Mouse (Mus musculus): Measurements from ENCODE around the gene Fgg. TPM values are rescaled to one million over a fixed set of nuclear protein-coding genes. Genes with fewer than 3 reads are reported as not detected.

Gene Fgg
- total RNA-seq (2014; fragmentation: Nextera tagmentation) (not detected in 2 replicates), total RNA-seq (2017) (0.06 and 0.11 TPM in 2 replicates), polyA plus RNA-seq (2012) (not detected in 2 replicates)

DNA sequence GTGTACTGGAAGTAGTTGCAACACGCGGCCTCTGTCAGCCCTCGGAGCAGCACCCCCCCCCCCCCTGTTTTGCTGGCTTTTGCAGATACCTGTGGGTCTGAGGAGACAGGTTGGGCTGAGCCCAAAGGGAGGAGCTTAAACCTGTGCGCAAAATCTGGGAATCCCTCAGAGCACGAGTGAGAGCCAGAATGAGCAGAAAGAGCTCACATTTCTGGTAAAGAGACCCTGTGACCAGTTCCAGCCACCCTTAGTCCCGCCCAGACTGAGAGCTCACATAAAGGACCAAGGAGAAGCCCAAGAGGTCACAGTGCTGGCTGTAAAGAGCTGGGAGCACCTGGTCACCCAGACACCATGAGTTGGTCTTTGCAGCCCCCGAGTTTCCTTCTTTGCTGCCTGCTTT lies at the start of gene Fgg:
Fgg (plus strand) TSS at position 168 of the 400 bp plus-strand sequence.
- H3K4me3 ChIP-seq (ENCODE audit: low read depth, low read length), result no peak within 1 kb of the TSS
- DNase-seq (ENCODE audit: low spot score) (no peak), ATAC-seq (ENCODE audit: extremely low read depth, insufficient number of reproducible peaks, low FRiP score, poor library complexity, severe bottlenecking) (no peak)
- no peaks in the 10 kb centered on the region for H3K9me3 ChIP-seq (replicated peaks)
- peaks cover 5% of the 10 kb centered on the region for H3K27me3 ChIP-seq (ENCODE audit: insufficient read depth, low read length)
- H3K36me3 ChIP-seq (replicated peaks), result no peaks in the 10 kb centered on the region
- TF ChIP-seq CTCF (IDR thresholded peaks at IDR 0.05; ENCODE audit: low read depth, low read length) (no peak), POLR2AphosphoS5 (IDR thresholded peaks at IDR 0.05; ENCODE audit: insufficient replicate concordance, low read depth, low read length) (no peak), GATA1 (IDR thresholded peaks at IDR 0.05; ENCODE audit: borderline replicate concordance, low read length) (no peak), TAL1 (conservative IDR thresholded peaks at IDR 0.05; ENCODE audit: low read depth, low read length) (no peak), GATA2 (IDR thresholded peaks at IDR 0.05; ENCODE audit: borderline replicate concordance, low read depth, low read length) (no peak)
- H3K4me1 ChIP-seq (ENCODE audit: insufficient read depth, low read depth, low read length), result no peaks in the 10 kb centered on the region

DNA sequence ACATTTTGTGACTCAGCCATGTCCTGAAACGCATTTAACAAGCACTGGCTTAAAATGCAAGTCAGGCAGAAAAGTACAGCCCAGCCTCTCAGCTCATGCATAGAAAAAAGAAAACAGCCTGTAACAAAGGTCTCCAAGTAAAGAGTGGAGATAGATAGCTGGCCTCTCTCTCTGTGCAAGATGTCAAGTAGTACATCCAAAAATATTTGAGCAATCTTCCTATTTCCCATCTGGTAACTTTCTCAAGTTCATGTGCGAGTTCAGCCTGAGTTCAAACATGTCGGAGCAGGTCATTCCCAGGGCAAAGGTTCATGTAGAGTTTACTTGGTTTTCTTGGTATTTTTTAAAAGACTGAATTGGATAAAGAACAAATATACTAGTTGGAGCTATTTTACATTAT lies 36.5 kb upstream of the Fgg start:
- DNase-seq (ENCODE audit: low spot score) (no peak), ATAC-seq (ENCODE audit: extremely low read depth, insufficient number of reproducible peaks, low FRiP score, poor library complexity, severe bottlenecking) (no peak)
- TF ChIP-seq POLR2AphosphoS5 (IDR thresholded peaks at IDR 0.05; ENCODE audit: insufficient replicate concordance, low read depth, low read length) (no peak), GATA2 (IDR thresholded peaks at IDR 0.05; ENCODE audit: borderline replicate concordance, low read depth, low read length) (no peak), CTCF (IDR thresholded peaks at IDR 0.05; ENCODE audit: low read depth, low read length) (no peak), GATA1 (IDR thresholded peaks at IDR 0.05; ENCODE audit: borderline replicate concordance, low read length) (no peak), TAL1 (conservative IDR thresholded peaks at IDR 0.05; ENCODE audit: low read depth, low read length) (no peak)

DNA sequence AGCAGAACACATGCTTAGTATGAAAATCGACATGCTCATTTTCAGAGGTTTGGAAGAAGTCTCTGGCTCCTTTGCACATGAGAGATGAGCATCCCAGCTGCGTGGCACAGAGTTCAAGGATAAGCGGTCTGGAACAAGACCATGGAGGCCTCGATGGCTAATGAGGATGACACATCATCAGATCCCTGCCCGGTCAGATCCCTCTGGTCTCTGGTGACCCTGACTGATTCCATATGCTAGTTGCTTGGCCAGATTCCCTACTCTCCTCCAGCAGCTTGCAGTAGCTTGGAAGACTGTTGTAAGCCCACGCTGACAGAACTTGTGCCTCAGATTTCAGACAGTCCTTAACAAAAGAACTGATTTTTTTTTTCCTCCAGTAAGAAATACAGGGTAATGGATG lies 26.7 kb upstream of the Fgg start:
- DNase-seq (ENCODE audit: low spot score) (no peak), ATAC-seq (ENCODE audit: extremely low read depth, insufficient number of reproducible peaks, low FRiP score, poor library complexity, severe bottlenecking) (no peak)

More for the DNA sequence above, 36.5 kb upstream of the Fgg start:
- no peaks in the 10 kb centered on the region for H3K4me1 ChIP-seq (ENCODE audit: insufficient read depth, low read depth, low read length)
- H3K27me3 ChIP-seq (ENCODE audit: insufficient read depth, low read length), result peaks cover 5% of the 10 kb centered on the region; the same call in 1 of the 2 replicates
- H3K36me3 ChIP-seq (replicated peaks), result no peaks in the 10 kb centered on the region
- no peaks in the 10 kb centered on the region for H3K9me3 ChIP-seq (replicated peaks)
- H3K4me3 ChIP-seq (ENCODE audit: low read depth, low read length), result no peak overlapping the region

DNA sequence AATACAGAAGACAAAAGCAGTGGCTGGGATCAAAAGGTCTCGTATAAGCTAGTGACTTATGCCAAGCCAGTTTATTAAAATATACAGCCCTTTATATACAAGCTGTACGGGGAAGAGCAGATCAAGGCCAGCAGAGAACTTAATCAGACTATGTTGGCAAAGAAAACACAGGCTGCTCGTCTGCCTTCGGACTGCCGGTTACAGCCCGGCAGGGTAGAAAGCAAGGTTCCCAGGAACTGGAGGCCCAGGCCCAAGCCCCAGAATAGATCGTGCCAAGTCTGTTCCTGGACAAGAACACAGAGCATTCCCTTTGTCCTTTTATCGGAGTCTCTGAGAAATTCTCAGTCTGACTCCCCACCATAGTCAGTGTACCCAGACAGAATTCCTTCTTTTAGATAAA lies 25.7 kb upstream of the Fgg start:
- Histone ChIP-seq H3K4me3 (ENCODE audit: low read depth, low read length) (no peak overlapping the region), H3K9me3 (replicated peaks) (no peaks in the 10 kb centered on the region), H3K27me3 (ENCODE audit: insufficient read depth, low read length) (peaks cover 2% of the 10 kb centered on the region; the same call in 1 of the 2 replicates), H3K36me3 (replicated peaks) (no peaks in the 10 kb centered on the region), H3K4me1 (ENCODE audit: insufficient read depth, low read depth, low read length) (no peaks in the 10 kb centered on the region)
- ATAC-seq (ENCODE audit: extremely low read depth, insufficient number of reproducible peaks, low FRiP score, poor library complexity, severe bottlenecking) (no peak), DNase-seq (ENCODE audit: low spot score) (no peak)
- TF ChIP-seq TAL1 (conservative IDR thresholded peaks at IDR 0.05; ENCODE audit: low read depth, low read length) (no peak), CTCF (IDR thresholded peaks at IDR 0.05; ENCODE audit: low read depth, low read length) (no peak), GATA2 (IDR thresholded peaks at IDR 0.05; ENCODE audit: borderline replicate concordance, low read depth, low read length) (no peak), GATA1 (IDR thresholded peaks at IDR 0.05; ENCODE audit: borderline replicate concordance, low read length) (no peak), POLR2AphosphoS5 (IDR thresholded peaks at IDR 0.05; ENCODE audit: insufficient replicate concordance, low read depth, low read length) (no peak)

More for the DNA sequence above, 26.7 kb upstream of the Fgg start:
- Histone ChIP-seq H3K4me3 (ENCODE audit: low read depth, low read length) (no peak overlapping the region), H3K9me3 (replicated peaks) (no peaks in the 10 kb centered on the region), H3K36me3 (replicated peaks) (no peaks in the 10 kb centered on the region), H3K4me1 (ENCODE audit: insufficient read depth, low read depth, low read length) (no peaks in the 10 kb centered on the region), H3K27me3 (ENCODE audit: insufficient read depth, low read length) (peaks cover 2% of the 10 kb centered on the region; the same call in 1 of the 2 replicates)
- no peak for TF ChIP-seq GATA1 (IDR thresholded peaks at IDR 0.05; ENCODE audit: borderline replicate concordance, low read length)
- no peak for TF ChIP-seq GATA2 (IDR thresholded peaks at IDR 0.05; ENCODE audit: borderline replicate concordance, low read depth, low read length)
- TF ChIP-seq POLR2AphosphoS5 (IDR thresholded peaks at IDR 0.05; ENCODE audit: insufficient replicate concordance, low read depth, low read length), result no peak
- no peak for TF ChIP-seq TAL1 (conservative IDR thresholded peaks at IDR 0.05; ENCODE audit: low read depth, low read length)
- no peak for TF ChIP-seq CTCF (IDR thresholded peaks at IDR 0.05; ENCODE audit: low read depth, low read length)

DNA sequence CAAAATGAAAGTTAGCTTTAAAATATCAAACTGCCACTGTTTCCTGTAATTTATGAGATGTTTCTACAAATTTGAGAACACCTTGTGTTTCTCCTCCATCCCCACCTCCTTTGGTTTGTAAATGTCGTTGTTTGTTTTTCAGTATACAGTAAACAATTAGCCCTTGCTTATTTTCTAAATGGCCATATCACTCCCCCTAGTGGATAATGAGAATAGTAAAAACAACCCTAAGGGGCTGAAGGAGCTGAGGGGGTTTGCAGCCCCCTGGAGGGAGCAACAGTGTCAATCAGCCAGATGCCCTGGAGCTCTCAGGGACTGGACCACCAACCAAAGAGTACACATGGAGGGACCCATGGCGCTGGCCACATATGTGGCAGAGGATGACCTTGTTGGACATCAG lies 22.7 kb upstream of the Fgg start:
- TF ChIP-seq GATA1 (IDR thresholded peaks at IDR 0.05; ENCODE audit: borderline replicate concordance, low read length) (no peak), POLR2AphosphoS5 (IDR thresholded peaks at IDR 0.05; ENCODE audit: insufficient replicate concordance, low read depth, low read length) (no peak), CTCF (IDR thresholded peaks at IDR 0.05; ENCODE audit: low read depth, low read length) (no peak), TAL1 (conservative IDR thresholded peaks at IDR 0.05; ENCODE audit: low read depth, low read length) (no peak)
- H3K4me1 ChIP-seq (ENCODE audit: insufficient read depth, low read depth, low read length), result no peaks in the 10 kb centered on the region
- no peak for ATAC-seq (ENCODE audit: extremely low read depth, insufficient number of reproducible peaks, low FRiP score, poor library complexity, severe bottlenecking)
- no peak for DNase-seq (ENCODE audit: low spot score)
- no peak overlapping the region for H3K4me3 ChIP-seq (ENCODE audit: low read depth, low read length)
- H3K36me3 ChIP-seq (replicated peaks), result no peaks in the 10 kb centered on the region
- peaks cover 3% of the 10 kb centered on the region; the same call in 1 of the 2 replicates for H3K27me3 ChIP-seq (ENCODE audit: insufficient read depth, low read length)
- H3K9me3 ChIP-seq (replicated peaks), result no peaks in the 10 kb centered on the region

DNA sequence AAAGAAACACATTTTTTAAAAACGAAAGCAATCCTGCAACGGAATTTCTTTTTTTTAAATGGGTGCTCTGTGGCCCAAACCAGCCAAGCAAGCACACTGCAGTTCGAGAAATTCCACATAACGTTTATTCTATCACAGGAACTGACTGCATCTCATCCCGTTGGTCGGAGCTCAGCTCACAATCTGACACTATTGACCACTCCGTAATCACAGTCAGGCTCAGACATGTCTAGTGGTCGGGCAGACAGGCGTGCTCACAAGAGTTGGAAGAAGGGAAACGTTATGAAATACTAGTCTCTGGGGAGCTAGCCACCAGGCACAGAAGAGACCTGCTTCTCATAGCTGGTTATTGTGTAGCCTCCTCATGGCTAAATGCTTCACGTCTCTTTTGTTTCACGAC lies 15.6 kb upstream of the Fgg start:
- Histone ChIP-seq H3K27me3 (ENCODE audit: insufficient read depth, low read length) (peaks cover 13% of the 10 kb centered on the region; the same call in 1 of the 2 replicates), H3K4me3 (ENCODE audit: low read depth, low read length) (no peak overlapping the region), H3K4me1 (ENCODE audit: insufficient read depth, low read depth, low read length) (no peaks in the 10 kb centered on the region), H3K9me3 (replicated peaks) (no peaks in the 10 kb centered on the region), H3K36me3 (replicated peaks) (no peaks in the 10 kb centered on the region)
- ATAC-seq (ENCODE audit: extremely low read depth, insufficient number of reproducible peaks, low FRiP score, poor library complexity, severe bottlenecking), result no peak
- no peak for DNase-seq (ENCODE audit: low spot score)
- TF ChIP-seq POLR2AphosphoS5 (IDR thresholded peaks at IDR 0.05; ENCODE audit: insufficient replicate concordance, low read depth, low read length), result no peak
- TF ChIP-seq GATA1 (IDR thresholded peaks at IDR 0.05; ENCODE audit: borderline replicate concordance, low read length), result no peak
- TF ChIP-seq CTCF (IDR thresholded peaks at IDR 0.05; ENCODE audit: low read depth, low read length), result no peak
- TF ChIP-seq TAL1 (conservative IDR thresholded peaks at IDR 0.05; ENCODE audit: low read depth, low read length), result no peak
- TF ChIP-seq GATA2 (IDR thresholded peaks at IDR 0.05; ENCODE audit: borderline replicate concordance, low read depth, low read length), result no peak

Measured in G1E (cell line).